Mouse (Mus musculus) heart, embryonic 11.5 days (tissue): ENCODE measurements around the gene Magi2. TPM values are rescaled to one million over a fixed set of nuclear protein-coding genes. Genes with fewer than 3 reads are reported as not detected.

Experiments used
- ATAC-seq: fragments of 200-750 bp; cut with Nextera tagmentation; replicated peaks from 2 replicates; pipeline ENCODE4 v1.8.0; 2017; ENCODE audit warnings: moderate library complexity; ENCODE audit not compliant: insufficient number of reproducible peaks, low FRiP score, low TSS enrichment
- H3K27ac ChIP-seq: fragments of 300-500 bp; sonication (generic); 2 replicates; pipeline ENCODE4 v1.5.1; 2014; ENCODE audit warnings: mild to moderate bottlenecking, low read depth, low read length
- H3K27me3 ChIP-seq: fragments of 300-500 bp; sonication (generic); 2 replicates; pipeline ENCODE4 v1.6.1; 2014; ENCODE audit warnings: mild to moderate bottlenecking, low read length, mixed read lengths; ENCODE audit not compliant: control insufficient read depth, insufficient read depth
- H3K36me3 ChIP-seq: fragments of 300-500 bp; sonication (generic); 2 replicates; pipeline ENCODE4 v1.6.1; 2014; ENCODE audit warnings: mild to moderate bottlenecking, low read length, moderate library complexity, mixed read lengths; ENCODE audit not compliant: control insufficient read depth, insufficient read depth
- H3K4me1 ChIP-seq: fragments of 300-500 bp; sonication (generic); 2 replicates; pipeline ENCODE4 v1.6.1; 2014; ENCODE audit warnings: low read length; ENCODE audit not compliant: control insufficient read depth, insufficient read depth
- H3K4me2 ChIP-seq: fragments of 300-500 bp; sonication (generic); 2 replicates; pipeline ENCODE4 v1.6.1; 2014; ENCODE audit warnings: mild to moderate bottlenecking, moderate library complexity
- H3K4me3 ChIP-seq: fragments of 300-500 bp; sonication (generic); 2 replicates; pipeline ENCODE4 v1.5.1; 2014; ENCODE audit warnings: low read depth, low read length
- H3K9ac ChIP-seq: fragments of 300-500 bp; sonication (generic); 2 replicates; pipeline ENCODE4 v1.6.1; 2014; ENCODE audit warnings: mild to moderate bottlenecking, low read depth, low read length, moderate library complexity
- H3K9me3 ChIP-seq: fragments of 300-500 bp; sonication (generic); replicated peaks from 2 replicates; pipeline ENCODE4 v1.6.1; 2016; ENCODE audit warnings: low read length; ENCODE audit not compliant: control insufficient read depth
- WGBS: fragments of 180-500 bp; shearing (Covaris S2); extraction: QIAGEN DNeasy Blood & Tissue Kit; methylation state at CpG from one replicate; pipeline ENCODE4 v1.1.7; 2014; ENCODE audit not compliant: insufficient replicate concordance; 5-methylcytosine and 5-hydroxymethylcytosine counted together
- polyA plus RNA-seq: library from polyadenylated mRNA; unstranded; fragments of >200 nt; fragmentation: Nextera tagmentation; extraction: Ambion mirVana; gene quantifications from 2 replicates; pipeline ENCODE4 v1.2.1, GENCODE M21; 2014

The Magi2 gene
- polyA plus RNA-seq, 1 experiment from 2014 or later, result 2.5 TPM

DNA sequence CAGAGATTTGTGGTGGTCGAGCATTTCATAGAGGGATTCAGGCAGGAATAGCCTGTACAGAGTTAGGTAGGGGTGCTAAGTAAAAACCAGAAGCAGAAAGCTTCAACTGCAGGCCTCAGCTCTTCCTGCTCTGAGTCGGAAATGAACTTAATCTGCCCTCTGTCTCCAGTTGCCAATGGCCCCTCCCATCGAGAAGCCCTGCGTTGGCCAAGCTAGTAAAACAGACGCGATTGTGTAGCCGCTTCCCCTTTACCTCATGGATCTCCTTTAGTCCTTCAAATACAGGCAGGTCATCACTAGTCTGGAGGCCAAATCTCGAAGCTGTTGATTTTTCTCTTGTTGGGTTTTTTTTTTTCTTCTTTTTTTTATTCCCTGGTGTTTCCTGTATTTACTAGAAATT, 1447.7 kb downstream of the Magi2 start:
- 62% methylated on average over 8 of the region's 8 CpGs for WGBS
- no peak for ATAC-seq
- no peak overlapping the region for H3K9ac ChIP-seq
- H3K27me3 ChIP-seq, result no peaks in the 10 kb centered on the region
- H3K4me1 ChIP-seq, result 0 out of 2 replicates have a peak, but pooled peaks cover 4% of the 10 kb centered on the region
- no peak overlapping the region for H3K27ac ChIP-seq
- H3K4me3 ChIP-seq, result no peak overlapping the region
- no peaks in the 10 kb centered on the region for H3K9me3 ChIP-seq
- H3K4me2 ChIP-seq, result no peak overlapping the region
- H3K36me3 ChIP-seq, result no peaks in the 10 kb centered on the region

DNA sequence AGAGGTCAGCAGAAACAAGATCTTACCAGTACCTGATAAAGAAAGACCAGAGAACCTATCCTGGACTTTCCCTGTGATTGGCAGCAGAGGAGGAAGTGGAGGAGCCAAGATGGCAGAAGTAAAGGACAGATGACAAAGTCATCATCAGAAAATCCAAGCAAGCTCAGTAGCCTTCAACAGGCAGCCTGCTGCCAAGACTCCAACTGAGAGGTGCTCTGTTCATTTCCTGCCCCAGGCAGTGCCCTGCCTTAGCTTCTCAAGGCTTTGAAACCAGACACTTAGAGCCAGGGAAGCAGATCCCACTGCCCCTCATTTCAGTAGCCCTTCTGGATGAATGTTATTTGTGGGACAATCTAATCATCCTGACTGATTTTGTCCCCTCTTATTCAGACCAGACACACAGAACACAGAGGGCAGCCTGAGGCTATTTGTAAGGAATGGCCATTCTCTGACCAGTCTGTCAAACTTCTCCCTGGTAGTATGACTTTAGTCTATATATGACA, 1448.4 kb downstream of the Magi2 start:
- no peaks in the 10 kb centered on the region for H3K36me3 ChIP-seq
- H3K4me2 ChIP-seq, result no peak overlapping the region
- no peak overlapping the region for H3K27ac ChIP-seq
- no peaks in the 10 kb centered on the region for H3K9me3 ChIP-seq
- H3K9ac ChIP-seq, result no peak overlapping the region
- 0 out of 2 replicates have a peak, but pooled peaks cover 4% of the 10 kb centered on the region for H3K4me1 ChIP-seq
- no peak for ATAC-seq
- no peak overlapping the region for H3K4me3 ChIP-seq
- H3K27me3 ChIP-seq, result no peaks in the 10 kb centered on the region

DNA sequence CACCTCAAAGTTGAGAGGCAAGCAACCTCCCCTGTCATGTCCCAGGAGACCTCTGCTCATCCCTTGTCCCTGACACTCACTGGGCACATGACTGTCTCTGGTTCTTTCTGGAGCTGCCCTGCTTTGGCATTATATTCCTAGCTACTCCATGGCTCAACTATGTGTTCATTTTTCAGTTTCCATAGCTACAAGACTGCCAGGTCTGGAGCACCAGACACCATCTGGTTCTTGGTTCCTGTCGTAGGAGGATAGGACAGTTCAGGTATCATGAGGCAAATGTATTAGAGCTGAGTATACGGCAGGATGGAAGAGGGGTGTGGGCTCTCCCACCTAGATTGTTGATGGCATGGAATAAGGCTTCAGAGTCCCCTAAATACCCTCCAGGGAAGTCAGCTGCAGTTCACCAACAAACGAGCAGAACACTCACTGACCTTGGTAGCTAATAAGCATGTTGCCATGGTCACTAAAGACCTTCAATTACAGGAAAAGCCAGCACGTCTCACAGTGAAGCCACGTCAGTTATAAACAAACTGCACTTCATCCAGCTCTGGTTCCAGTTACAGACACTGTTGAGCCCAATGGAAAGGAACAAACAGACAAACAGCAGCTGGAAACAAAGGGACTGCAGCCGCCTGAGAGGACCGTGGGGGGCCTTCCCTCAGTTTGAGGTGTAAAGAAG, 1449.5 kb downstream of the Magi2 start:
- ATAC-seq, result no peak

DNA sequence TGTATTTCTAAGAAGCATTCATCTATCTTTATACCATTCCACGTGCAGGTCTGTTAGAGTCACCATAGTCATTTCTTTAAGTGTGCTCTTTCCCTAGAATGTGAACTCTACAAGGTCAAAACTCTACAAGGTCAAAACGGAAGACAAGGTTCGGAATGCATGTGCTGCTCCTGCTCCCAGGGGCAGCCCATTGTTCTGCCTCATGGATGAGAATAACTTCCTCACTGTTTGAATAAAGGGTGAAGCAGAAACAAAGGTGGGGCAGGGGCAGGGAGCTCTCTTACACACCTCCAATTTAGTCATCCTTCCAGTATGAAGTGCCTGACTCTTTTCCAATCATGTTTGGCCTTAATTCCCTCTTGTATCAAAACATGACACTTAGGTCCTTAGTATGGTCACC, 1450.4 kb downstream of the Magi2 start:
- Histone ChIP-seq H3K4me3 (no peak overlapping the region), H3K27me3 (no peaks in the 10 kb centered on the region), H3K36me3 (no peaks in the 10 kb centered on the region), H3K9ac (no peak overlapping the region), H3K27ac (no peak overlapping the region), H3K9me3 (no peaks in the 10 kb centered on the region), H3K4me1 (0 out of 2 replicates have a peak, but pooled peaks cover 4% of the 10 kb centered on the region), H3K4me2 (no peak overlapping the region)
- ATAC-seq, result no peak
- 41% methylated on average over 3 of the region's 3 CpGs for WGBS

More for the DNA sequence above, 1449.5 kb downstream of the Magi2 start:
- Histone ChIP-seq H3K4me3 (no peak overlapping the region), H3K9me3 (no peaks in the 10 kb centered on the region), H3K4me2 (no peak overlapping the region), H3K9ac (no peak overlapping the region), H3K27me3 (no peaks in the 10 kb centered on the region), H3K27ac (no peak overlapping the region), H3K36me3 (no peaks in the 10 kb centered on the region), H3K4me1 (0 out of 2 replicates have a peak, but pooled peaks cover 4% of the 10 kb centered on the region)
- 32% methylated on average over 7 of the region's 7 CpGs for WGBS

DNA sequence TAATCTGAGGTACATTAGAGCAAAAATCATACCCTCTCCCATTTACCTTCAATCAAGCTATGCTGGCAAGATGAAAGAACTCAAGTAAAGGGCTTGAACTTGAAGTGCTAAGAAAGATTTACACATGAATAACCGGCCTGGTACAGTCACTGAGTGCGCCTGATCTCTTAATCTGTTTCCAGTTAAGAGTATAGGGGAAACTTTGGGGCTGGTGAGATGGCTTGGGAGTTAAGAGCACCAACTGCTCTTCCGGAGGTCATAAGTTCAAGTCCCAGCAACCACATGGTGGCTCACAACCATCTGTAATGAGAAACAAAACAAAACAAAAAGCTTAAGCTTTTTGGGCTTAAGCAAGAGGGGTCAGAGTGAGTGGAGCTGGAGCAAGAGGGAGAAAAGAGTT, 1451.7 kb downstream of the Magi2 start:
- ATAC-seq, result no peak
- 0 out of 2 replicates have a peak, but pooled peaks cover 4% of the 10 kb centered on the region for H3K4me1 ChIP-seq
- H3K4me2 ChIP-seq, result no peak overlapping the region
- no peak overlapping the region for H3K9ac ChIP-seq
- no peak overlapping the region for H3K4me3 ChIP-seq
- 63% methylated on average over 3 of the region's 3 CpGs for WGBS
- H3K27me3 ChIP-seq, result no peaks in the 10 kb centered on the region
- H3K27ac ChIP-seq, result no peak overlapping the region
- H3K9me3 ChIP-seq, result no peaks in the 10 kb centered on the region
- no peaks in the 10 kb centered on the region for H3K36me3 ChIP-seq

DNA sequence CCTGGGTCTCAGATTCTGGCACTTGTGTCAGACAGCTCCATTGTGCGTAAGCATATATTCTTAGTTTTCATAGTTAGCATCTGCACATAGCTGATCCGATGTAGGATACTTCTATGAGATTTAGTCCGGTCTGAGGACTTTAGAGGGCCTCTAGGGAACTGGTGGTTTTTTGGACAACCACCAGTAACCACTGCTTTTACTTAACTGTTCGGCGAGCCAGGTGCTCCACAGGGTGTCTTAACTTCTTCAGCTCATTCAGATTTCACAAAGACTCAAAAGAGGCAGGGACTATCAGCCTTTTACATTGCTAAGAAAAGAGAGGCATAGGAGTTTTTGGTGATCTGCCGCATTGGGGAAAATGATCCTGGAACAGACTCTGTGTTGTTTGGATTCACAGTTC, 1453.1 kb downstream of the Magi2 start:
- no peak overlapping the region for H3K4me3 ChIP-seq
- no peak overlapping the region for H3K9ac ChIP-seq
- H3K4me2 ChIP-seq, result no peak overlapping the region
- H3K27ac ChIP-seq, result no peak overlapping the region
- H3K4me1 ChIP-seq, result 0 out of 2 replicates have a peak, but pooled peaks cover 4% of the 10 kb centered on the region
- ATAC-seq, result no peak
- no peaks in the 10 kb centered on the region for H3K27me3 ChIP-seq
- H3K36me3 ChIP-seq, result no peaks in the 10 kb centered on the region
- H3K9me3 ChIP-seq, result no peaks in the 10 kb centered on the region
- 88% methylated on average over 6 of the region's 6 CpGs for WGBS

DNA sequence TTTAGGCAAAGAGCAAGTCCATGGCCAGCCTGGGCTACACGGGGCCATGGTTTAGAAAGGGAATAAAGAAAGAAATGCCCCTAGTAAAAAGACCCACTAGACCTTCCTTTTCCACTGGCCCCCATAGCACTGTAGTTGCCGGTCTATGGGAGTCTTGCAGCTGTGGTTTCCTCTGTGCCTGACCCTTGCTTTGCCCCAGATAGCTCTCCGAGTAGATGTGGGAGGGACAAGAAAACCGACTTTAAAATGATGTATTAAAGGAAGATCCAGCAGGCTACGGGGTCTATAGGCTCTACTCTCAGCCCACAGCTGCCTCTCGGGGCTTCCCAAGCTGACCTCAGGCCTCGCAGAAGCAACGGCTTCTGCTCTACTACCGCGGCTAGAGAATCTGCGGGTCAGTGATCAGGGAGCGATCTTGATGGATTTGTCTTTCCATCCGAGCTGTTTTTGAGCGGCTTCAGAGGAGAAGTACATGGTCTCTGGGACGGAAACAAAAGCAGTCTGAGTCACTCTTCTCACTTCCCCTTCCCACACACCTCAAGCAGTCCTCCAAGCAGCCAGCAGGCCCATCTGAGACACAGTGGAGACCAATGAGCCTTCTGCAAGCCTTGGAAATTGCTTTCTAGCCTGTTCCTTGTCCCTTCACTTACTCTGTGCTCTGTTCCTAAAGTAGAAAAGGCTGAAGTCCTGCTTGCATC, 1454.1 kb downstream of the Magi2 start:
- Histone ChIP-seq H3K9me3 (no peaks in the 10 kb centered on the region), H3K27ac (no peak overlapping the region), H3K4me2 (no peak overlapping the region), H3K4me3 (no peak overlapping the region), H3K9ac (no peak overlapping the region), H3K27me3 (no peaks in the 10 kb centered on the region), H3K4me1 (0 out of 2 replicates have a peak, but pooled peaks cover 4% of the 10 kb centered on the region), H3K36me3 (no peaks in the 10 kb centered on the region)
- 79% methylated on average over 15 of the region's 15 CpGs for WGBS
- no peak for ATAC-seq

DNA sequence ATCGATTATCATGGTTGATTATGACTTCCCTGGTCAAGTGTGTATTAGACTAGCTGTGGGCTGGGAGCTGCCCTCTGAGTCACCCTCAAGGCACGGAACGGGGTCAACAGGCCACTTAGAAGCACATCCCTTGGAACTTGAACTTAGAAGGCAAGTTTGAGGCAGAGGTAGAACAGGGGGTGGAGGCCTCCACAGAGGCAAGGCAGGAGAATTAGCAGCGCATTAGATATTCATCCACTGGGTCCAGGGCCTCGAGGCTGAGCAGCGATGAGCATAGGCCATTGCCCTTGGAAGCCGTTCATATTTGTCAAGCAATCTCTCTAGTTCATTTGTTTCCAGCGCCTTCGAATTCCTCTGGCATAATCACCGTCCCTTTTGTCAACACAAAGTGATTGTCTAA, 1454.8 kb downstream of the Magi2 start:
- H3K9me3 ChIP-seq, result no peaks in the 10 kb centered on the region

More for the DNA sequence above, 1454.8 kb downstream of the Magi2 start:
- WGBS, result 78% methylated on average over 10 of the region's 10 CpGs
- H3K4me3 ChIP-seq, result no peak overlapping the region
- no peaks in the 10 kb centered on the region for H3K36me3 ChIP-seq
- H3K4me2 ChIP-seq, result no peak overlapping the region
- H3K9ac ChIP-seq, result no peak overlapping the region
- H3K27me3 ChIP-seq, result no peaks in the 10 kb centered on the region
- no peaks in the 10 kb centered on the region for H3K4me1 ChIP-seq
- ATAC-seq, result no peak
- no peak overlapping the region for H3K27ac ChIP-seq
